Mouse (Mus musculus) CH12.LX (cell line): ENCODE data around the gene Col25a1. TPM values are rescaled to one million over a fixed set of nuclear protein-coding genes. Genes with fewer than 3 reads are reported as not detected.

Source experiments
- DNase-seq: peaks from one replicate; pipeline ENCODE4 v3.0.0-alpha.2; 2013; ENCODE audit errors: extremely low read depth
- H3K27ac ChIP-seq: 2 replicates; pipeline ENCODE4 v1.5.1; 2012; ENCODE audit warnings: low read depth, mild to moderate bottlenecking, control low read depth, moderate library complexity; ENCODE audit not compliant: insufficient read depth
- H3K27me3 ChIP-seq: replicated peaks from 2 replicates; pipeline ENCODE3; 2012; ENCODE audit warnings: inconsistent platforms
- H3K36me3 ChIP-seq, 2 experiments: replicated peaks in 1 of 2; 2 replicates each; pipeline versions ENCODE3 to v1.6.1; 2012; ENCODE audit warnings: inconsistent platforms in 1 of 2, low read length in 1 of 2, mild to moderate bottlenecking in 1 of 2, mixed read lengths in 1 of 2, moderate library complexity in 1 of 2; ENCODE audit not compliant: control insufficient read depth in 1 of 2, insufficient read depth in 1 of 2
- H3K4me1 ChIP-seq, 2 experiments: 2 replicates each; pipeline ENCODE4 v1.6.1; 2012; ENCODE audit warnings: inconsistent platforms in 1 of 2, moderate library complexity in 1 of 2; ENCODE audit not compliant: insufficient read depth in 2 of 2, control insufficient read depth in 1 of 2
- H3K4me2 ChIP-seq: 2 replicates; pipeline ENCODE4 v1.6.1; 2012; ENCODE audit warnings: low read depth, mild to moderate bottlenecking, control low read depth; ENCODE audit not compliant: poor library complexity, insufficient read depth, severe bottlenecking
- H3K4me3 ChIP-seq, 3 experiments: fragments of 150-350 bp in 1 of 3; sonication (generic) in 1 of 3; replicated peaks in 1 of 3; 2 replicates each; pipeline versions ENCODE3 to v1.5.1; 2011 to 2012; ENCODE audit warnings: low read depth in 2 of 3, low read length in 2 of 3, mild to moderate bottlenecking in 2 of 3, moderate library complexity in 2 of 3, control low read depth in 1 of 3, improper control_type of control experiment in 1 of 3, inconsistent platforms in 1 of 3, mixed read lengths in 1 of 3; ENCODE audit not compliant: poor library complexity in 1 of 3
- H3K79me2 ChIP-seq: replicated peaks from 2 replicates; pipeline ENCODE4 v1.6.1; 2012; ENCODE audit warnings: mild to moderate bottlenecking, moderate library complexity; ENCODE audit not compliant: control insufficient read depth, poor library complexity, insufficient read depth, severe bottlenecking; ENCODE audit errors: extremely low read depth
- H3K9ac ChIP-seq: 2 replicates; pipeline ENCODE4 v1.6.1; 2012; ENCODE audit warnings: low read depth, mild to moderate bottlenecking, control low read depth, moderate library complexity; ENCODE audit not compliant: insufficient read depth
- H3K9me3 ChIP-seq: replicated peaks from 2 replicates; pipeline ENCODE3; 2012; ENCODE audit warnings: low read length, inconsistent platforms, mixed read lengths
- BHLHE40 ChIP-seq: IDR thresholded peaks from 2 replicates; pipeline ENCODE4 v1.6.1; 2011; ENCODE audit warnings: mild to moderate bottlenecking, low read depth, low read length, improper control_type of control experiment
- E2F4 ChIP-seq: IDR thresholded peaks from 2 replicates; pipeline ENCODE4 v1.6.1; 2011; ENCODE audit warnings: low read depth, low read length, improper control_type of control experiment; ENCODE audit not compliant: insufficient replicate concordance
- EP300 ChIP-seq: IDR thresholded peaks from 2 replicates; pipeline ENCODE4 v1.6.1; 2011; ENCODE audit warnings: low read length, improper control_type of control experiment
- JUN ChIP-seq: IDR thresholded peaks from 2 replicates; pipeline ENCODE4 v1.6.1; 2011; ENCODE audit warnings: low read depth, mild to moderate bottlenecking, low read length, improper control_type of control experiment, moderate library complexity; ENCODE audit not compliant: insufficient read depth
- KAT2A ChIP-seq: IDR thresholded peaks from 2 replicates; pipeline ENCODE4 v1.6.1; 2012; ENCODE audit warnings: low read length, improper control_type of control experiment, inconsistent platforms; ENCODE audit not compliant: insufficient replicate concordance
- MAX ChIP-seq: IDR thresholded peaks from 2 replicates; pipeline ENCODE4 v1.6.1; 2011; ENCODE audit warnings: low read length, improper control_type of control experiment
- MXI1 ChIP-seq: IDR thresholded peaks from 2 replicates; pipeline ENCODE4 v1.6.1; 2011; ENCODE audit warnings: mild to moderate bottlenecking, low read depth, low read length, improper control_type of control experiment
- MYC ChIP-seq: IDR thresholded peaks from 2 replicates; pipeline ENCODE4 v1.6.1; 2011; ENCODE audit warnings: low read depth, mild to moderate bottlenecking, improper control_type of control experiment, low read length
- POLR2A ChIP-seq: IDR thresholded peaks from 2 replicates; pipeline ENCODE4 v1.6.1; 2011; ENCODE audit warnings: low read depth, mild to moderate bottlenecking, improper control_type of control experiment, low read length
- POLR2AphosphoS2 ChIP-seq: IDR thresholded peaks from 2 replicates; pipeline ENCODE4 v1.6.1; 2011; ENCODE audit warnings: low read depth, low read length, improper control_type of control experiment
- SIN3A ChIP-seq: IDR thresholded peaks from 2 replicates; pipeline ENCODE4 v1.6.1; 2012; ENCODE audit warnings: low read length, improper control_type of control experiment, inconsistent platforms
- SMC3 ChIP-seq: IDR thresholded peaks from 2 replicates; pipeline ENCODE4 v1.6.1; 2011; ENCODE audit warnings: low read depth, low read length, improper control_type of control experiment
- ZC3H11A ChIP-seq: IDR thresholded peaks from 2 replicates; pipeline ENCODE4 v1.6.1; 2012; ENCODE audit warnings: low read depth, mild to moderate bottlenecking, inconsistent platforms, low read length, improper control_type of control experiment
- ZKSCAN1 ChIP-seq: IDR thresholded peaks from 2 replicates; pipeline ENCODE4 v1.6.1; 2012; ENCODE audit warnings: low read depth, inconsistent platforms, low read length, improper control_type of control experiment, borderline replicate concordance
- dilution Hi-C: fragments of 300-500 bp; cut with MboI; formaldehyde crosslinking; loops from 2 replicates; pipeline ENCODE4 v1.14.3; 2020; ENCODE audit warnings: low sequenced_read_pairs; ENCODE audit not compliant: extremely low pct_unique_long_range_greater_than_20kb, extremely low pct_ligation_motif_present
- in situ Hi-C: fragments of 300-500 bp; cut with MboI; formaldehyde crosslinking; loops from 3 replicates; pipeline ENCODE4 v1.14.3; 2019; ENCODE audit warnings: low sequenced_read_pairs, low pct_ligation_motif_present, low pct_unique_long_range_greater_than_20kb, mixed read lengths
- polyA plus RNA-seq: library from polyadenylated mRNA; unstranded; fragments of >175 nt; gene quantifications from 2 replicates; pipeline ENCODE4 v1.2.1, GENCODE M21; 2012; ENCODE audit warnings: low read depth; ENCODE audit not compliant: insufficient read length
- total RNA-seq, 2 experiments: library from RNA; depleted of rRNA; stranded (reverse); fragments of 300-350 nt in 1 of 2; fragments of >200 nt in 1 of 2; gene quantifications; 2 replicates each; pipeline ENCODE4 v1.2.3; 2012 to 2014

The Col25a1 gene
- total and polyA plus RNA-seq, 3 experiments, result not detected

- Histone ChIP-seq H3K36me3 (no peaks in the 10 kb centered on the region), H3K9me3 (no peaks in the 10 kb centered on the region), H3K27me3 (no peaks in the 10 kb centered on the region), H3K79me2 (no peaks in the 10 kb centered on the region)
- in situ Hi-C loops, result no loop called here
- TF ChIP-seq POLR2AphosphoS2, result no peak
- no peak for TF ChIP-seq KAT2A
- no peak for TF ChIP-seq BHLHE40
- TF ChIP-seq MXI1, result no peak
- TF ChIP-seq MAX, result no peak
- no peak for TF ChIP-seq MYC
- TF ChIP-seq POLR2A, result no peak
- TF ChIP-seq ZC3H11A, result no peak
- TF ChIP-seq, all 38 proteins: peak for 0
- Histone ChIP-seq H3K9ac (no peak overlapping the region), H3K4me2 (no peak overlapping the region), H3K4me1 (peaks cover 4 to 9% of the 10 kb centered on the region in 2 experiments; a peak in 3 of 4 replicates), H3K4me3 (no peak overlapping the region), H3K27ac (no peak overlapping the region)
- DNase-seq, result peak; percentile 20
- dilution Hi-C loops, result no loop called here
Measured at GRCm38 (mm10) chr3:130193450-130193849, 62.1 kb downstream of the Col25a1 start.

DNA sequence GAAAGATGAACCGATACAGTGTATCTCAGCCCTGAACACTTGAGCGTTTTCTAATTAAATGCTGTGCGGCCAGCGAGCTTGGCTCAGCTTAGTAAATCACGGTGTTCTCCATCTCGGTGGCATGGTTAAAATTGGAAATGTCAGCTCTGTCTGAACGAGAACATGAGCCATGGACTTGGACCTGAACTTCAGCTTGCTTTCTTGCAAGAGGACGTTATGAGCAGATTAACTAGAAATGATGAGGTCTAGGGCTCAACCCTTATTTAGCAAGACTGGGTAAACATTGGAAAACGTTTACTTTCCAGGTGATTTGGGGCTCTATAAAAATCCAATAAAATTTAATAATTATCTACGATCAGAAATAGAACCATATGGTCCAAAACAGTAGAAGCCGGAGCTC lies 83.3 kb downstream of the Col25a1 start:
- Histone ChIP-seq H3K27ac (no peak overlapping the region), H3K4me2 (no peak overlapping the region), H3K9me3 (no peaks in the 10 kb centered on the region), H3K36me3 (no peaks in the 10 kb centered on the region), H3K9ac (no peak overlapping the region), H3K4me1 (no peaks in the 10 kb centered on the region), H3K4me3 (no peak overlapping the region), H3K79me2 (no peaks in the 10 kb centered on the region), H3K27me3 (no peaks in the 10 kb centered on the region)
- TF ChIP-seq EP300, result no peak
- TF ChIP-seq ZKSCAN1, result no peak
- no peak for TF ChIP-seq SIN3A
- no peak for TF ChIP-seq SMC3
- no peak for TF ChIP-seq E2F4
- no peak for DNase-seq
- in situ Hi-C loops, result no loop called here
- dilution Hi-C loops, result no loop called here

DNA sequence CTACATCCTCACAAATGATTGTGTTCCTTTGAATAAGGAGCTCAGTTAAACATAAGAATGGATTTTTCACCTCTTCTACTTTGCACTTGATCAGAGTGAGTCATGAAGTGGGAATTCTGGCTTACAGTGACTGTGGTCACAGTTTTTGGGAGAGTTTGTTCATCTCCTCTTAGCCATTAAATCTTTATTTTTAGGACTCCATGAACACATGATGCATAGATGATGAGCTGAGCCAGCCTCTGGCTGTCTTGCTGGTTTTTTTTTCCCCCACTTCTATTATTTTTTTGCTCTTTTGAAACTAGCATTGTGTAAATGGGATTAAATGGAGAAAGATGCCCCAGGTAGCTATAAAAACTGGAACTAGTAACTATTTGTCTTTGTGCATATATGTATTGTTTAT lies 84.8 kb downstream of the Col25a1 start:
- dilution Hi-C loops (no loop called here), in situ Hi-C loops (no loop called here)
- TF ChIP-seq JUN (no peak), MAX (no peak), MXI1 (no peak)
- H3K9me3 ChIP-seq, result peaks cover 2% of the 10 kb centered on the region
- no peak overlapping the region for H3K4me3 ChIP-seq
- no peaks in the 10 kb centered on the region for H3K36me3 ChIP-seq
- no peaks in the 10 kb centered on the region for H3K4me1 ChIP-seq
- H3K4me2 ChIP-seq, result no peak overlapping the region
- DNase-seq, result no peak
- H3K27ac ChIP-seq, result no peak overlapping the region
- H3K27me3 ChIP-seq, result no peaks in the 10 kb centered on the region
- no peak overlapping the region for H3K9ac ChIP-seq
- H3K79me2 ChIP-seq, result no peaks in the 10 kb centered on the region
